Mouse (Mus musculus) midbrain, embryonic 12.5 days (tissue): ENCODE results near the gene Zfp612. TPM values are rescaled to one million over a fixed set of nuclear protein-coding genes. Genes with fewer than 3 reads are reported as not detected.
A peak's percentile ranks its signal among the peaks of the same experiment; 100 is the strongest.
"Not testable (repeated sequence)": the region's sequence is repeated elsewhere in the genome, so short reads cannot be mapped to it uniquely, and the experiment has no call there.

Experiments
- ATAC-seq: fragments of 200-750 bp; cut with Nextera tagmentation; 2 replicates; pipeline ENCODE4 v1.8.0; 2017; ENCODE audit warnings: low read depth, moderate TSS enrichment, moderate library complexity; ENCODE audit not compliant: low FRiP score
- H3K27ac ChIP-seq: fragments of 300-500 bp; sonication (generic); replicated peaks from 2 replicates; pipeline ENCODE4 v1.5.1; 2016; ENCODE audit warnings: mild to moderate bottlenecking
- H3K27me3 ChIP-seq: fragments of 300-500 bp; sonication (generic); 2 replicates; pipeline ENCODE4 v1.6.1; 2016; ENCODE audit warnings: mild to moderate bottlenecking
- H3K36me3 ChIP-seq: fragments of 300-500 bp; sonication (generic); 2 replicates; pipeline ENCODE4 v1.6.1; 2016
- H3K4me1 ChIP-seq: fragments of 300-500 bp; sonication (generic); 2 replicates; pipeline ENCODE4 v1.6.1; 2016
- H3K4me2 ChIP-seq: fragments of 300-500 bp; sonication (generic); replicated peaks from 2 replicates; pipeline ENCODE4 v1.6.1; 2016; ENCODE audit warnings: mild to moderate bottlenecking, moderate library complexity
- H3K4me3 ChIP-seq: fragments of 300-500 bp; sonication (generic); 2 replicates; pipeline ENCODE4 v1.5.1; 2016; ENCODE audit warnings: mild to moderate bottlenecking
- H3K9ac ChIP-seq: fragments of 300-500 bp; sonication (generic); replicated peaks from 2 replicates; pipeline ENCODE4 v1.6.1; 2016; ENCODE audit warnings: mild to moderate bottlenecking, moderate library complexity
- H3K9me3 ChIP-seq: fragments of 300-500 bp; sonication (generic); 2 replicates; pipeline ENCODE4 v1.6.1; 2016; ENCODE audit warnings: mild to moderate bottlenecking
- WGBS: fragments of 180-500 bp; shearing (Covaris S2); methylation state at CpG from one replicate; pipeline ENCODE4 v1.1.7; 2016; 5-methylcytosine and 5-hydroxymethylcytosine counted together
- polyA plus RNA-seq: library from polyadenylated mRNA; unstranded; fragments of >200 nt; fragmentation: Nextera tagmentation; extraction: Ambion mirVana; gene quantifications from 2 replicates; pipeline ENCODE4 v1.2.1, GENCODE M21; 2016

Gene Zfp612
- 13.6 and 15.5 TPM in 2 replicates for polyA plus RNA-seq

DNA sequence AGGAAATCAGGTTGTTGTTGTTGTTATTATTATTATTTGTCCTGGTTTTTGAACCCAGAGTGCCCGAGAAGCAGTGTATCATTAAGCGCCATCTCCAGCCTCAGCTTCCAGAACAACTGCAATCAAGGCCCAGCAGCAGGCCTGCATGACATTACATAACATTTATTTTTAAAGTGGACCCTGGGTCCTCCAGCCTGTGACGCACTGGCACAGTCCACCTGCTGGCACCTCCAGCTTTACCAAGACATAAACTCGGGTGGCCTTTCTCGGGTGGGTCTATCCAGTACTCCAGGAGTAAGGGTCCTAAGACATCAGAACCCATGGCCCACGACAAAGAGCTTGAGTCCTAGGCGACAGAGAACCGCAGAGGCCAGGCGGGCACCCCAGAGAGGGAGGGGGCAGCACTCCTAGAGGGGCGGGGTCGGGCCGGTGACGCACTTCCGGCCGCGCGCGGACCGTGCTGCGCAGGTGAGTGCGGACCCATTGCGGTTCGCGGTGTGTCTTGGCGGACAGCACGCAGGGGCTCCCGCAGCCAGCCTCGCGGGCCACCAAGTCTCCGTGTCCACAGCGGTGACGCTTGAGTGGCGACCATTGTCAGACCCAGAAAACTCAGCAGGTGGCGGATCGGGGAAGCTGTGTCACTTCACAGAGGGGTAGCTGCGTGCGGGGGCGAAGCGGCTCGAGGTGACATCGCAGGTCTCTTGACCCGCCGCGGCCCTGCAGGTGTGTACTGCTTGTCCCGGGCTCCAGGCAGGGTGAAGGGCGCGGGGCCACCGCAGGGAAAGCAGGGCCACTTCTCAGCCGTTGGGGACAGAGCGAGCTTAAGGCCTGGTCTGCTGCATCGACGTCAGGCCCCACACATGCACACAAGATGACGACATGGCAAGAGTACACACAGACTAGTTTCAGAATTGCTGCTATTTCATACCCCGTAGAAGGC lies at the start of gene Zfp612:
Gene Zfp612, plus strand, starts transcription at position 465 of the 940 bp plus-strand sequence.
- Histone ChIP-seq H3K9ac (peak within 1 kb of the TSS; percentile 82), H3K36me3 (peaks cover 22% of the 10 kb centered on the region), H3K4me2 (peak within 1 kb of the TSS; percentile 97), H3K4me1 (peaks cover 15% of the 10 kb centered on the region), H3K9me3 (no peaks in the 10 kb centered on the region), H3K27me3 (no peaks in the 10 kb centered on the region; the same call in 1 of the 2 replicates), H3K27ac (no peak within 1 kb of the TSS), H3K4me3 (peak within 1 kb of the TSS; percentile 62)
- 7% methylated on average over 54 of the region's 54 CpGs for WGBS
- peak; percentile 94 for ATAC-seq

DNA sequence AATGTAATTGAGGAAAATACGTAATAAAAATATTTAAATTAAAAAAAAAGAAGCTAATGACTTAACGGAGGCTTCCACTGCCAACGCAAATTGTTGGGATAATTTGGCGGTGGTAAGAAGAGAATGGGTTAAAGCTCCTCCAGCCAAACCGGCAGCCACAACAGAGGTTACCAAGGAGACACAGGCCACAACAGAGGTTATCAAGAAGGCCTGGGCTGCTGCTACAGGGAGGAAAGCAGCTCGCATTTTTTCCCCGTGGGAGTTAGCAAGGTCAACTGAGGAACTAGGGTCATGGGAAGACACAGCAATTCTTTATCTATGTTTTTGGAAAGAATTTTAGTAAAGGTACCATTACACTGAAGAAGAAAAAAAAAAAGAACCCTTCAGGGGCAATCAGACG lies 45.8 kb upstream of the Zfp612 start:
- H3K36me3 ChIP-seq, H3K4me2 ChIP-seq, H3K4me3 ChIP-seq, H3K4me1 ChIP-seq, H3K27me3 ChIP-seq, ATAC-seq, H3K27ac ChIP-seq, H3K9me3 ChIP-seq, H3K9ac ChIP-seq: not testable (repeated sequence)
- WGBS: 40% methylated on average over 8 of the region's 8 CpGs

DNA sequence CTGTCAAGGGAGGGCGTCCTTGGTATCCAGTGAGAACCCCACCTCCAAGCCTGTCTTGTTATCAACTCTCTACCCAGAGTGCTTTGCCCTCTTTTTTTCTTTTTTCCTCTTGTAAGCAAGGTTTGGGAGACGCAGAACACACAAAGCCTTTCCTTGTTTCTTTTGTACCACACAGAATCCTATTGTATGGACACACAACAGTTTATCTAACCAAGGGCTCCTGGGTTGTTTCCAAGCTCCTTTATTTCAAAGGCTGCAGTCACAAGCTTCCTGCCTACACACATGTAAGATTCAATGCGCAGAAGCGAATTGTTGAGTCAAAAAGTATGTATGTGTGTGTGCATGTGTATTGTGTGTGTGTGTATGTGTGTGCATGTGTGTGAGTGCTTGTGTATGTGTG lies 45.2 kb upstream of the Zfp612 start:
- no peak overlapping the region for H3K4me3 ChIP-seq
- H3K36me3 ChIP-seq: no peaks in the 10 kb centered on the region
- WGBS: 57% methylated on average over 4 of the region's 4 CpGs
- H3K4me1 ChIP-seq: peaks cover 7% of the 10 kb centered on the region; the same call in 1 of the 2 replicates
- no peak for ATAC-seq
- no peaks in the 10 kb centered on the region for H3K9me3 ChIP-seq
- H3K27me3 ChIP-seq: no peaks in the 10 kb centered on the region
- H3K27ac ChIP-seq: no peak overlapping the region
- H3K4me2 ChIP-seq: no peak overlapping the region
- no peak overlapping the region for H3K9ac ChIP-seq

DNA sequence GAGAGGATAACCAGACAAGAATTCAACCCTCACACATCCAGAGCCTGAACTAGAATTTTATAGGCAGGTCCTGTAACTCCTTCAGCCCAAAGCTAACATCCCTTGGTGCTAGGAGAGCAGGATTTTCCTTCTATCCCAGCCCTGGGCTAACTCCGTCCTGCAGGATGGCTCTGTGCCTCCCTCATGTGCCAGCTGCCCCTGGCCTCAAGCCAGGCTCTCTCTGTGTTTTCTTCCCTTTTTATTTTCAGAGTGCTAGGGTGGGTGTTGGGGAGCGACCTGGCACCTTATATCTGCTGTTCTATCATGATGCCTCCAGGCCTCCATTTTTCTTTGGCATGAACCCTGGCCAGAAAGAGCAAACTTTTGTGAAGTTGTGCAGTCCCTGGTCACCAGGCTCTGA lies 43.4 kb upstream of the Zfp612 start:
- no peak overlapping the region for H3K4me2 ChIP-seq
- H3K4me3 ChIP-seq: no peak overlapping the region
- no peak overlapping the region for H3K27ac ChIP-seq
- H3K9ac ChIP-seq: no peak overlapping the region
- WGBS: 73% methylated on average over 2 of the region's 2 CpGs
- no peaks in the 10 kb centered on the region for H3K36me3 ChIP-seq
- H3K9me3 ChIP-seq: no peaks in the 10 kb centered on the region
- no peak for ATAC-seq
- H3K4me1 ChIP-seq: peaks cover 7% of the 10 kb centered on the region; the same call in 1 of the 2 replicates
- H3K27me3 ChIP-seq: no peaks in the 10 kb centered on the region

DNA sequence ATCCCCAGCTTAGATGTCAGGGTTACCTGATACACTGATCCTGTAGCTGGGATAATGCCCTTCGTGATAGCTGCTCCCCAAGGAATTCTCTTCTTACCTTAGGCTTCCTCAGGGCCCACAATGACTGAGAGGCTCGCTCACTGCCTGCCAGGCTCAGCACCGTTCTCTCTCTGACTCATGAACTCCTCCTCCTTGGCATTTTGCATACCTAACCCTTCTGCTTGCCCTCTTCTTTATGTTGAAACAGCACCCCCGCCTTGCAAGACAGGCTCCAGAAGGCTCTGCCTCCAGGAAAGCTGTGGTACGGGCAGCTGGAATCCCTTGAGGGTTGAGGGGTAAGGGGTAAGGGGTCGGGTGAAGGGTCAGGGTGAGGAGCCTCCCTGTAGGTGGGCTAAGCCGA lies 40.3 kb upstream of the Zfp612 start:
- Histone ChIP-seq H3K9me3 (no peaks in the 10 kb centered on the region), H3K4me2 (no peak overlapping the region), H3K4me1 (peaks cover 1% of the 10 kb centered on the region; the same call in 1 of the 2 replicates), H3K9ac (no peak overlapping the region), H3K36me3 (no peaks in the 10 kb centered on the region), H3K27ac (no peak overlapping the region), H3K27me3 (no peaks in the 10 kb centered on the region), H3K4me3 (no peak overlapping the region)
- WGBS: 43% methylated on average over 7 of the region's 7 CpGs
- ATAC-seq: no peak

DNA sequence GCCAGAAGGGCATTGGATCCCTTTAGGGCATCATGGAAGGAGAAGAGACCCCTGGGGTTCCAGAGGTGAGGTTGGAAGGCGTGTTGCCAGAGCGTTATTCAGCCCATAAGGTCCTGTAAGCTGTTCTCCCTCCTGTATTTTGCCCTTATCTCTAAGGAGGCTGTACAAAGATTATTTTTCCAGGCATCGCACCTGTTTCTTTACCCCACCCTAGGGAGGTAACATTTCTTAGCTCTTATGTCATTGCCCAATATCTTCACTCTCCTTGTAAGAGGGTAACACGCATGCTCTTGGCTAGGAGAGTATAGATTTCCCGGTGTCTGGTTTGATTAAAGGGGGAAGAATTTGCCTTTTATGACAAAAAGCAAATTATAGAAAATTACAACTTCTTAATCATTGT lies 39.9 kb upstream of the Zfp612 start, which contains the start of gene Chst4:
Gene Chst4, minus strand, starts transcription at position 82 of the 400 bp plus-strand sequence.
- H3K4me1 ChIP-seq: no peaks in the 10 kb centered on the region
- WGBS: 89% methylated on average over 5 of the region's 5 CpGs
- H3K27me3 ChIP-seq: no peaks in the 10 kb centered on the region
- ATAC-seq: no peak
- no peaks in the 10 kb centered on the region for H3K9me3 ChIP-seq
- no peak within 1 kb of the TSS for H3K4me2 ChIP-seq
- H3K36me3 ChIP-seq: no peaks in the 10 kb centered on the region
- no peak within 1 kb of the TSS for H3K4me3 ChIP-seq
- no peak within 1 kb of the TSS for H3K27ac ChIP-seq
- H3K9ac ChIP-seq: no peak within 1 kb of the TSS

DNA sequence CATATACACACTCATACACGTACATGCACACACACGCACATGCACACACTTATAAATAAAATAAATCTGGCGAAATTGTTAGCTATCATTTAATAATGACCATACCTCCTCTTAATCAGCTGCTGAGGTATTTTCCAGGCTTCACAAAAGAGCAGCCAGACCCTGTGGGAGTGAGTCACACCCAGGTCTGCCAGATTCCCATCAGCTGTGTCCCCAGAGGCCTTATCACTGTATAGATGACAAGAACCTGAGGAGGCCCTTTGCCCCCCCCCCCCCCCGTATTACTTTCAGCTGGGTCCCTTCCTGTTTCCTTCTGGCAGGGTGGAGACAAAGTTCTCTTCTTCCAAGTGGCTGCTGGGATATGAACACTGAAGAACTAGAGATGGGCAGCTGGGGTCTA lies 39.0 kb upstream of the Zfp612 start:
- no peaks in the 10 kb centered on the region for H3K27me3 ChIP-seq
- no peak overlapping the region for H3K4me3 ChIP-seq
- H3K9ac ChIP-seq: no peak overlapping the region
- H3K27ac ChIP-seq: no peak overlapping the region
- no peaks in the 10 kb centered on the region for H3K4me1 ChIP-seq
- H3K9me3 ChIP-seq: no peaks in the 10 kb centered on the region
- H3K4me2 ChIP-seq: no peak overlapping the region
- H3K36me3 ChIP-seq: no peaks in the 10 kb centered on the region
- 90% methylated on average over 4 of the region's 4 CpGs for WGBS
- no peak for ATAC-seq

DNA sequence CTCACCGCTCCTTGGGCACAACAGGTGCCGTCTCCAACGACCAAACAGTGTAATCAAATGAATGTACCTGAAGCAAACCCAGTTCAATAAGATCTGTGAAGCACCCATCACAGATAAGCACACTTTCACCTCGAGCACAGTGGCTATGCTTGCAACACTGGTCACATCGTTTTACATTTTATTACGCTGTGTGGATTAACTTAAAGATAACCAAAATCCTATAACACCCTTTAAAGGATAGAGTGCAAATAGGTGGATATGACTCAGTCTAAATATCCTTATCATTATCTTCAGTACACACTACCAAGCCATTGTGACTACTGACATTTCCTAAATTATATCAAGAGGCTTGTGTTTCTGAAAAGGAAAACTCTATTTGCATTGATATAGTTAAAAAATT lies 28.3 kb upstream of the Zfp612 start:
- no peak overlapping the region for H3K4me2 ChIP-seq
- no peak overlapping the region for H3K27ac ChIP-seq
- no peak overlapping the region for H3K4me3 ChIP-seq
- H3K9ac ChIP-seq: no peak overlapping the region
- 85% methylated on average over 6 of the region's 6 CpGs for WGBS
- H3K27me3 ChIP-seq: no peaks in the 10 kb centered on the region
- ATAC-seq: no peak
- no peaks in the 10 kb centered on the region for H3K9me3 ChIP-seq
- no peaks in the 10 kb centered on the region for H3K36me3 ChIP-seq
- H3K4me1 ChIP-seq: no peaks in the 10 kb centered on the region

DNA sequence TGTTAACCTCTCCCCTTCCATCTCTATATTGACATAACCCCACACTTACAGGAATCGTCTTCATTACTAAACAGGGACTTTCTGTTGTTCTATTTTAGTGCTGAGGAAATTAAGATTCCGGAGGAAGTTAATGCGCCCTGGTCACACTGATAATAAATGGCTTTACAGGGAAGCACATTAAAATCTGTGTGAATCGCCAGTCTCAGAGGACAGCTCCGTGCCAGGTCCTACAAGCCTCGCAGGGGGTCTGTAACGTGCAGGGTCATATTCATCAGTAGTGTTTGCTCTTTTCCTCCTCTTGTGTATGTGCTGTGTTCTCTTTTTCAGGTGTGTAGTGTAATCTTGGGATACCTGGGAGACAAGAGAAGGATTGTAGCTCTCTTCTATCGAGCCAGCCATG lies 21.3 kb upstream of the Zfp612 start:
- Histone ChIP-seq H3K9ac (no peak overlapping the region), H3K4me2 (no peak overlapping the region), H3K4me1 (no peaks in the 10 kb centered on the region), H3K9me3 (no peaks in the 10 kb centered on the region), H3K27ac (no peak overlapping the region), H3K4me3 (no peak overlapping the region), H3K27me3 (no peaks in the 10 kb centered on the region), H3K36me3 (no peaks in the 10 kb centered on the region)
- no peak for ATAC-seq
- WGBS: 79% methylated on average over 8 of the region's 8 CpGs

DNA sequence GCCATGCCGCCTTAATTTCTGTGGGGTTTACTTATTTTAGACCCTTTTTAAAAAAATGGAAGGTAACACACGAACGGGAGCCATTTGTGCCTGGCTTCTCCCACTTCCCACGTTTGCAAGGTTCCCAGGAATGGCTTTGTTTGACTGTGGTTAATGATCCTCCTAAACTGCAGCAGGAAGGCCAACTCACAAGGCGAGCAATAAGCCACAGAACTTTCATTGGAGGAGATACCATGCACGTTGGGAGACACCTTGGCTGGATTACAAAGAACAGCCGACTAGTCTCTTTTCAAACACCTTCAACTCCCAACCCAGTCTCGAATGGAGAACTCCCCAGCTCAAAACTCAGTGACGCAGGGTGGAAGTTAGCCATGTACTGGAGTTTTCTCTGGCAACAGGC lies 15.4 kb upstream of the Zfp612 start:
- no peak overlapping the region for H3K4me2 ChIP-seq
- 85% methylated on average over 9 of the region's 9 CpGs for WGBS
- H3K4me3 ChIP-seq: no peak overlapping the region
- no peaks in the 10 kb centered on the region for H3K36me3 ChIP-seq
- no peak for ATAC-seq
- H3K4me1 ChIP-seq: no peaks in the 10 kb centered on the region
- H3K9me3 ChIP-seq: no peaks in the 10 kb centered on the region
- no peak overlapping the region for H3K9ac ChIP-seq
- no peaks in the 10 kb centered on the region for H3K27me3 ChIP-seq
- H3K27ac ChIP-seq: no peak overlapping the region

DNA sequence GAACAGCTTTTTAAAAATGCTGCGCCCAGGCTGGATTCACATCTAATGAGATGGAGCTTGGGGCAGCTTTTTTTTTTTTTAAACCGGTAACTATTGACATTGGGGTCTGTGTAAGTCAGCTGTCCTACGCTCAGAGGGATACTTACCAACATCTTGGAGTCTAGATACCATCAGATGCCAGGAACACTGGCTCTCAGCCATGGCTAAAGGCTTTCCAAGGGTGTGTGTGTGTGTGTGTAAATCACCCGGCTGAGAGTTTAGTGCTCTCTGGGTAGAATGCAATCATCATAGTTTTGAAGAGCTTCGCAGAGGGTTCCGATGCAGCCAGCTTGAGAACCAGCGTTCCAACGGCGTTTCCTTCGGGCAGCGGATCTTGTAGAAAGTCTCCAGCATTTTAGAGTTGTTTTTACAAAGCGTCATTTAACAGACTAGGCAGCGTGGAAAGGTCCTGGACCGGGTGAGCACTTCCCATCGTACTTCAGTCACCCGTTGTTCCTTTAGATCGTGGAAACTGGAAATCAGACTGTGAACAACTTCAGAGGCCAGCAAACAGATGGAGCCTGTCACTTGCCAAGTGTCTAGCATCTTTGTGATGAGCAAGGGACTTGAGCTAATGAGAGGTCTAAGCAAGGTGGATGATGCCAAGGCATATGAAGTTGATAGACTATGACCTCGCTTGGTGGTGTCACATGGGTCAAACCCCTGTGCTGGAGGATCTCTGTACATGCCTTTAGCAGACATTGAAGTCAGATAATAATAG lies 14.8 kb upstream of the Zfp612 start:
- no peak overlapping the region for H3K9ac ChIP-seq
- H3K27ac ChIP-seq: no peak overlapping the region
- 94% methylated on average over 18 of the region's 18 CpGs for WGBS
- no peaks in the 10 kb centered on the region for H3K9me3 ChIP-seq
- no peaks in the 10 kb centered on the region for H3K27me3 ChIP-seq
- ATAC-seq: no peak
- no peak overlapping the region for H3K4me3 ChIP-seq
- no peaks in the 10 kb centered on the region for H3K36me3 ChIP-seq
- no peak overlapping the region for H3K4me2 ChIP-seq
- H3K4me1 ChIP-seq: no peaks in the 10 kb centered on the region

DNA sequence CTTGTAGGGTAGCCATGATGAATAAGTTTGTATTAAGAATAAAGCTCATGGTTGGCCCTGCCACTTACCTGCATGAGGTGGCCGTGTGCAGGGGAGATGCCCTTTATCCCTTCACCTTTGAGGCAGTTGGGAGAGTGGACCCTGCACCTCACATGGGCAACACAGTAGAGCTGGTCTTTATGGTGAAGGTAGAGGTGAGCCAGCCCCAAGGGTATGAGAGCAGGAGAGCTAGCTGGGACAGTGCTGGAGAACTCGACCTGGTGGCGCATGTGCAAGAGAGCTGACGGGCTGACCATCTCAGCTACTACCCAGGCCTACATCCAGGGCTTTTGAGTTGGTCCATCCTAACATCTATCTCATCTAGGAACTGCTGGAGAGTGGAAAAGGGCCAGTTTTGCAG lies 13.9 kb upstream of the Zfp612 start:
- H3K27ac ChIP-seq: no peak overlapping the region
- WGBS: 84% methylated on average over 4 of the region's 4 CpGs
- no peaks in the 10 kb centered on the region for H3K9me3 ChIP-seq
- no peak overlapping the region for H3K4me2 ChIP-seq
- ATAC-seq: no peak
- no peaks in the 10 kb centered on the region for H3K4me1 ChIP-seq
- H3K36me3 ChIP-seq: no peaks in the 10 kb centered on the region
- no peak overlapping the region for H3K4me3 ChIP-seq
- no peak overlapping the region for H3K9ac ChIP-seq
- H3K27me3 ChIP-seq: no peaks in the 10 kb centered on the region
